Mouse (Mus musculus) ES-E14 (cell line): Measurements from ENCODE around the gene Naa30. TPM values are rescaled to one million over a fixed set of nuclear protein-coding genes. Genes with fewer than 3 reads are reported as not detected.
"Not testable (repeated sequence)": the region's sequence is repeated elsewhere in the genome, so short reads cannot be mapped to it uniquely, and the experiment has no call there.

Experiments used
- DNase-seq: peaks from one replicate; pipeline ENCODE4 v3.0.0-alpha.2; 2013; ENCODE audit warnings: low read depth, low spot score
- H3K27ac ChIP-seq: 2 replicates; pipeline ENCODE4 v1.5.1; 2012; ENCODE audit warnings: low read depth, mild to moderate bottlenecking, low read length, moderate library complexity, mixed read lengths; ENCODE audit not compliant: poor library complexity, insufficient read depth, severe bottlenecking
- H3K36me3 ChIP-seq: 2 replicates; pipeline ENCODE4 v1.6.1; 2012; ENCODE audit warnings: mild to moderate bottlenecking, low read length, moderate library complexity, mixed read lengths; ENCODE audit not compliant: control insufficient read depth, poor library complexity, insufficient read depth, severe bottlenecking
- H3K4me1 ChIP-seq, 2 experiments: fragments of 150-350 bp in 1 of 2; sonication (generic) in 1 of 2; 2 replicates each; pipeline ENCODE4 v1.6.1; 2012; ENCODE audit warnings: low read length in 2 of 2, mild to moderate bottlenecking in 1 of 2, mixed read lengths in 1 of 2; ENCODE audit not compliant: control insufficient read depth in 2 of 2, insufficient read depth in 2 of 2, poor library complexity in 1 of 2
- H3K4me3 ChIP-seq, 2 experiments: fragments of 150-350 bp in 1 of 2; sonication (generic) in 1 of 2; 2 replicates each; pipeline ENCODE4 v1.5.1; 2012; ENCODE audit warnings: low read length in 2 of 2, low read depth in 1 of 2, mild to moderate bottlenecking in 1 of 2, mixed read lengths in 1 of 2; ENCODE audit not compliant: insufficient read depth in 1 of 2, poor library complexity in 1 of 2, severe bottlenecking in 1 of 2
- H3K9ac ChIP-seq: 2 replicates; pipeline ENCODE4 v1.6.1; 2012; ENCODE audit warnings: low read depth, mild to moderate bottlenecking, low read length, mixed read lengths; ENCODE audit not compliant: poor library complexity, insufficient read depth, severe bottlenecking
- H3K9me3 ChIP-seq: fragments of 150-350 bp; sonication (generic); 2 replicates; pipeline ENCODE4 v1.6.1; 2012; ENCODE audit warnings: low read depth, mild to moderate bottlenecking, low read length; ENCODE audit not compliant: control insufficient read depth, insufficient read depth
- CHD2 ChIP-seq: IDR thresholded peaks from 2 replicates; pipeline ENCODE4 v1.6.1; 2014; ENCODE audit warnings: mild to moderate bottlenecking, low read depth, low read length, inconsistent platforms
- HCFC1 ChIP-seq: IDR thresholded peaks from 2 replicates; pipeline ENCODE4 v1.6.1; 2012; ENCODE audit warnings: low read length, inconsistent platforms, borderline replicate concordance; ENCODE audit not compliant: insufficient read depth
- MAFK ChIP-seq: IDR thresholded peaks from 2 replicates; pipeline ENCODE4 v1.6.1; 2014; ENCODE audit warnings: mild to moderate bottlenecking, low read depth, low read length, inconsistent platforms; ENCODE audit not compliant: insufficient read depth
- ZC3H11A ChIP-seq: IDR thresholded peaks from 2 replicates; pipeline ENCODE4 v1.6.1; 2012; ENCODE audit warnings: low read depth, mild to moderate bottlenecking, inconsistent platforms, low read length, borderline replicate concordance
- ZNF384 ChIP-seq: IDR thresholded peaks from 2 replicates; pipeline ENCODE4 v1.6.1; 2012; ENCODE audit warnings: low read depth, low read length, inconsistent platforms
- in situ Hi-C, 2 experiments: fragments of 600-800 bp; cut with MboI; formaldehyde crosslinking; loops; one replicate each; pipeline ENCODE4 v1.15.1; 2025; ENCODE audit warnings: low sequenced_read_pairs in 2 of 2, inconsistent platforms in 1 of 2; ENCODE audit not compliant: unreplicated experiment in 2 of 2
- total RNA-seq: library from RNA; depleted of rRNA; stranded (reverse); fragments of 300-350 nt; gene quantifications from 2 replicates; pipeline ENCODE4 v1.2.3, GENCODE M21; 2012

The Naa30 gene
- total RNA-seq, 1 experiment, result 17.2 TPM

- no peaks in the 10 kb centered on the region for H3K4me1 ChIP-seq
- no peak overlapping the region for H3K4me3 ChIP-seq
- no peaks in the 10 kb centered on the region for H3K9me3 ChIP-seq
- no peak for TF ChIP-seq ZC3H11A
- TF ChIP-seq MAFK, result no peak
- H3K27ac ChIP-seq, result no peak overlapping the region
- in situ Hi-C loops, result no loop called here
- DNase-seq, result no peak
- H3K36me3 ChIP-seq, result peaks cover 2% of the 10 kb centered on the region
- H3K9ac ChIP-seq, result no peak overlapping the region
Observed at GRCm38 (mm10) chr14:49186270-49186669, 14.2 kb downstream of the Naa30 start.

GRCm38 (mm10) chr14:49197031-49197527 is 25.1 kb downstream of the Naa30 start:
- DNase-seq, result no peak
- no peaks in the 10 kb centered on the region for H3K36me3 ChIP-seq
- H3K9me3 ChIP-seq, result no peaks in the 10 kb centered on the region
- no peak overlapping the region for H3K27ac ChIP-seq
- no peak overlapping the region for H3K4me3 ChIP-seq
- in situ Hi-C loops, result no loop called here
- TF ChIP-seq CHD2 (no peak), HCFC1 (no peak), ZNF384 (no peak), ZC3H11A (no peak)
- no peak overlapping the region for H3K9ac ChIP-seq
- H3K4me1 ChIP-seq, result no peaks in the 10 kb centered on the region

GRCm38 (mm10) chr14:49201073-49201778 is 29.2 kb downstream of the Naa30 start:
- Histone ChIP-seq H3K4me3 (no peak overlapping the region), H3K27ac (no peak overlapping the region), H3K4me1 (no peaks in the 10 kb centered on the region), H3K9ac (no peak overlapping the region), H3K9me3 (no peaks in the 10 kb centered on the region), H3K36me3 (no peaks in the 10 kb centered on the region)
- TF ChIP-seq HCFC1 (no peak), ZC3H11A (no peak), ZNF384 (no peak), CHD2 (no peak), MAFK (no peak)
- in situ Hi-C loops, result no loop called here
- no peak for DNase-seq

GRCm38 (mm10) chr14:49210215-49210614 is 38.2 kb downstream of the Naa30 start:
- H3K36me3 ChIP-seq, H3K4me3 ChIP-seq, DNase-seq, H3K9me3 ChIP-seq, in situ Hi-C loops, H3K4me1 ChIP-seq, H3K9ac ChIP-seq, H3K27ac ChIP-seq: not testable (repeated sequence)

GRCm38 (mm10) chr14:49218677-49219076 is 46.7 kb downstream of the Naa30 start:
- Histone ChIP-seq H3K9ac (no peak overlapping the region), H3K9me3 (no peaks in the 10 kb centered on the region), H3K4me1 (no peaks in the 10 kb centered on the region), H3K4me3 (no peak overlapping the region), H3K36me3 (no peaks in the 10 kb centered on the region), H3K27ac (no peak overlapping the region)
- in situ Hi-C loops, result no loop called here
- no peak for DNase-seq
- TF ChIP-seq CHD2, result no peak
- TF ChIP-seq ZC3H11A, result no peak
- no peak for TF ChIP-seq MAFK
- no peak for TF ChIP-seq ZNF384
- TF ChIP-seq HCFC1, result no peak

- DNase-seq, H3K4me3 ChIP-seq, H3K4me1 ChIP-seq, H3K36me3 ChIP-seq, H3K9me3 ChIP-seq, H3K27ac ChIP-seq, H3K9ac ChIP-seq, in situ Hi-C loops: not testable (repeated sequence)
Observed at GRCm38 (mm10) chr14:49219466-49220022, 47.5 kb downstream of the Naa30 start.
